Mouse (Mus musculus): Measurements from ENCODE around the gene Mex3b. TPM values are rescaled to one million over a fixed set of nuclear protein-coding genes. Genes with fewer than 3 reads are reported as not detected.

The Mex3b gene
- polyA plus RNA-seq, 1 experiment from 2014 or later = 11.8 TPM

- Histone ChIP-seq H3K4me3 (ENCODE audit: low read depth, low read length) (no peak overlapping the region), H3K4me2 (ENCODE audit: low read length) (no peak overlapping the region), H3K9me3 (ENCODE audit: control insufficient read depth, low read length) (no peaks in the 10 kb centered on the region), H3K36me3 (ENCODE audit: control insufficient read depth, insufficient read depth, low read length) (no peaks in the 10 kb centered on the region), H3K27me3 (replicated peaks; ENCODE audit: control insufficient read depth, insufficient read depth, low read length) (no peaks in the 10 kb centered on the region), H3K9ac (ENCODE audit: low read length) (no peak overlapping the region), H3K4me1 (replicated peaks; ENCODE audit: control insufficient read depth, insufficient read depth, low read length) (peaks cover 4% of the 10 kb centered on the region; the same call in 1 of the 2 replicates), H3K27ac (ENCODE audit: low read depth) (no peak overlapping the region)
- WGBS = 51% methylated on average over 6 of the region's 6 CpGs
- DNase-seq (ENCODE audit: low spot score) = no peak
- ATAC-seq (replicated peaks; ENCODE audit: low FRiP score, low TSS enrichment, low read depth) = no peak
Observed at GRCm38 (mm10) chr7:82863341-82863740, 3.8 kb upstream of the Mex3b start.

DNA sequence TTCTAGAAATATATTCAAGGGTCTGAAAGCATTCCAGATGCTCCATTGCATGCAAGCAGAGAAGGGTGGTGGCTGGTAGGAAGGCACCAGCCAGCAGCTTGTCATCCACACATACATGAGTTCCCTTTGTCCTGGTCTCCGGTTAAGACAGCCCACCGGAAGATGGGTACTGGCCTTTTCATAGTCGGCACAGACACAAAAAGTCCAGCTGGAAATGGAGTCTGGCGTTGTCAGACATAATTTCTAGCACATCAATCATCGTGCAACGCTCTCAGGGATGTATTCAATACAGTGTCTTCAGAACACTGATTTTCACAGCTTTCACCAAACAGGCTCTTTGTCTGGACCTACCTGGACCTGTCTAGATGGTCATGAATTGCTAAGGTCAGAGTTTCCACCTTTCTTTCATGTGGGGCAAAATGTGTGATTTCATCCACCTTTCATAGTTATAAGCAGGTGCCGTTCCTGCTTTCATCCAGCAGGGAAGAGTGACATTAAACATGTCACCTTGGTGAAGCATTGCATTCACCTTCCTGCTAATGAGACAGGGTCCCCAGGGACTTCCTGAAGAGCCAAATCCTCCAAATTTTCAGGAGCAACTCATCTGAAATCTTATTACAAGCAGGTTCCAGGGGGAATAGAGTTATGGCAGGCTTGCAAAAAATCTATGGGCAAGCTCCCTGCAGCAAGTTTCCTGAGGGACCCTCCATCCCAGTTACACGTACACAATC lies 2.7 kb upstream of the Mex3b start:
- H3K4me2 ChIP-seq (ENCODE audit: low read length) = peak overlapping the region; percentile 98
- DNase-seq (ENCODE audit: low spot score) = no peak
- H3K27ac ChIP-seq (ENCODE audit: low read depth) = peak overlapping the region; percentile 99; the same call in 1 of the 2 replicates
- H3K36me3 ChIP-seq (ENCODE audit: control insufficient read depth, insufficient read depth, low read length) = peaks cover 2% of the 10 kb centered on the region; the same call in 1 of the 2 replicates
- H3K9ac ChIP-seq (ENCODE audit: low read length) = peak overlapping the region; percentile 93; the same call in 1 of the 2 replicates
- no peaks in the 10 kb centered on the region for H3K27me3 ChIP-seq (replicated peaks; ENCODE audit: control insufficient read depth, insufficient read depth, low read length)
- H3K4me1 ChIP-seq (replicated peaks; ENCODE audit: control insufficient read depth, insufficient read depth, low read length) = peaks cover 6% of the 10 kb centered on the region; the same call in 1 of the 2 replicates
- no peaks in the 10 kb centered on the region for H3K9me3 ChIP-seq (ENCODE audit: control insufficient read depth, low read length)
- H3K4me3 ChIP-seq (ENCODE audit: low read depth, low read length) = peak overlapping the region; percentile 92
- 51% methylated on average over 8 of the region's 8 CpGs for WGBS
- ATAC-seq (replicated peaks; ENCODE audit: low FRiP score, low TSS enrichment, low read depth) = no peak

DNA sequence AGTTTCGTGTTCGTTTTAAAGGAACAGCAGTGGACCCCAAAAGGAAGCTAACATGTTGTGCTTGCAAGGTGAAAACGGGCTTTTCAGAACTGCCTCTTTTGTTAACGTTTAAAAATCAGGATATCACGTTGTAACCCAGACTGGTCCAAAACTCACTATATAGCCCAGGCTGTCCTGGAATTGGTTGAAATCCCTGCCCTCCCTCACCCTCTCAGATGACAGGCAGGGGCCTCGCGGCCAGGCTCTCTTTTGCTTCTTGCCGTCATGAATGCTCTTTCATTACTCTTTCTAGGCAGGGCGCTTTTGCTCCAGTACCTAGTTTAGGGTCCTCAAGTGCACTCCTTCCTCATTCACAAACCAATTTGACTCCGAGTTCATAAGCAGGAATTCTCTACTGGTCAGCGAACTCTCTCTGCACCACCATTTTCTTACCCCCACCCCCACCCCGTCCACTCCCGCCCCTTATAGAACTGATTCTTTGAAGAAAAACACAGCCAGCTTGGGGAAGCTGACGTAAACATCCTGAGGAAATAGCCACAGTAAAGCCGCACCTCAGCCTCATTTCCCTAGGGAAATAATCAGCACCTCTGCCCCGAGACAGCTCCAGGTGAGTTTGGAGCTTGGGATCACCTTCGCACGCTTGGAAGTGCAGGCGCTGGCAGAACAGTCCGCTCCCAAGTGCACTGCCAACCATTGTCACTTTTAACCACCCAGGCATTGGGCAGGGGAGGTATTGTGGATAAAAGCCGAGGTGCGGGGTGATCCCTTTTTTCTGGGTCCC lies 2.0 kb upstream of the Mex3b start:
- WGBS = 2% methylated on average over 22 of the region's 22 CpGs
- peak overlapping the region; percentile 93 for H3K9ac ChIP-seq (ENCODE audit: low read length)
- peaks cover 14% of the 10 kb centered on the region for H3K4me1 ChIP-seq (replicated peaks; ENCODE audit: control insufficient read depth, insufficient read depth, low read length)
- no peaks in the 10 kb centered on the region for H3K9me3 ChIP-seq (ENCODE audit: control insufficient read depth, low read length)
- DNase-seq (ENCODE audit: low spot score) (peak; percentile 71), ATAC-seq (replicated peaks; ENCODE audit: low FRiP score, low TSS enrichment, low read depth) (0 out of 2 replicates have a peak, but pooled peaks have one; percentile 0)
- H3K36me3 ChIP-seq (ENCODE audit: control insufficient read depth, insufficient read depth, low read length) = peaks cover 10% of the 10 kb centered on the region; the same call in 1 of the 2 replicates
- peak overlapping the region; percentile 98 for H3K4me2 ChIP-seq (ENCODE audit: low read length)
- peak overlapping the region; percentile 99 for H3K27ac ChIP-seq (ENCODE audit: low read depth)
- peak overlapping the region; percentile 92 for H3K4me3 ChIP-seq (ENCODE audit: low read depth, low read length)
- H3K27me3 ChIP-seq (replicated peaks; ENCODE audit: control insufficient read depth, insufficient read depth, low read length) = no peaks in the 10 kb centered on the region

- WGBS = under 1% methylated on average over 56 of the region's 70 CpGs
- peak overlapping the region; percentile 98 for H3K9ac ChIP-seq (ENCODE audit: low read length)
Observed at GRCm38 (mm10) chr7:82865834-82866485, 1.2 kb upstream of the Mex3b start.

DNA sequence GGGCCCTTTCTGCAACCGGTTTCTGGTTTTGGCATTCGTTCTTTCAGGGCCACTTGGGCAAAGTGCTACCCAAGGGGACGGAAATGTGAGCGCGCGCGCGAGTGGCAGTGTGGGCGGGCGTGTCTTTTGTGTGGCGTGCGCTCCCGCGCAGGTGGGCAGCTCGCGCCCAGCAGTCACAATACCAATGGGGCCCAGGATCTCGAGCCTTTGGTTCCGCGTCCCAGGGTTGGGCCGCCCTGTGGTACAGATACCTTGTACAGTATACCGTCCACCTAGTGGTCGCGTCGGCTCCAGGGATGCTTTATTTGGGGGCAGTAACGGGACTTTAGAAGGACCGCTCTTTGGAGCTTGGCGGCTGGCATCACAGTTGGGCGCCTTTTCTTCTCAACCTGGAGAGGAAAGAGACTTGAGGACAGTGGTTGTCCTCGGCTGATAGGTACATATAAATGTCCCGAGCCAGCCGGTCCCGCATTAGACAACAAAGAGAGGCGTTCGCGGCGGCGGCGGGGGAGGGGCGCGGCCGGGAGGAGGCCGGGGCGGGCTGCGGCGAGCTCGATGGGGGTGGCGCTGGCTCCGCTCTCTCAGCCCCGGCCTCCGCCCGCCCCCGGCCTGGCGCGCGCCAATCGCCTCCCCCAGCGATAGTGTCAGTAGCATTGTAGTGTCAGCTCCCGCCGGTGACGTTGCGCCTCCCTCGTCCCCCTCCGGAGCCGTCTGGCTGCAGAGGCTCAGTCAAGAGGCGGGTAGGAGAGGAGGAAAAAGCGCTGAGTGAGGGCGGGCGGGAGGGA lies 455 bp upstream of the Mex3b start:
- Histone ChIP-seq H3K4me3 (ENCODE audit: low read depth, low read length) (peak overlapping the region; percentile 92), H3K9ac (ENCODE audit: low read length) (peak overlapping the region; percentile 98), H3K27ac (ENCODE audit: low read depth) (peak overlapping the region; percentile 99), H3K4me2 (ENCODE audit: low read length) (peak overlapping the region; percentile 98), H3K4me1 (replicated peaks; ENCODE audit: control insufficient read depth, insufficient read depth, low read length) (peaks cover 17% of the 10 kb centered on the region), H3K36me3 (ENCODE audit: control insufficient read depth, insufficient read depth, low read length) (peaks cover 14% of the 10 kb centered on the region; the same call in 1 of the 2 replicates), H3K9me3 (ENCODE audit: control insufficient read depth, low read length) (no peaks in the 10 kb centered on the region), H3K27me3 (replicated peaks; ENCODE audit: control insufficient read depth, insufficient read depth, low read length) (no peaks in the 10 kb centered on the region)
- WGBS = 1% methylated on average over 55 of the region's 68 CpGs
- ATAC-seq (replicated peaks; ENCODE audit: low FRiP score, low TSS enrichment, low read depth) = peak; percentile 78
- peak; percentile 97 for DNase-seq (ENCODE audit: low spot score)

More at GRCm38 (mm10) chr7:82865834-82866485, 1.2 kb upstream of the Mex3b start:
- Histone ChIP-seq H3K4me3 (ENCODE audit: low read depth, low read length) (peak overlapping the region; percentile 92), H3K4me1 (replicated peaks; ENCODE audit: control insufficient read depth, insufficient read depth, low read length) (peaks cover 17% of the 10 kb centered on the region), H3K27ac (ENCODE audit: low read depth) (peak overlapping the region; percentile 99), H3K9me3 (ENCODE audit: control insufficient read depth, low read length) (no peaks in the 10 kb centered on the region), H3K4me2 (ENCODE audit: low read length) (peak overlapping the region; percentile 98), H3K27me3 (replicated peaks; ENCODE audit: control insufficient read depth, insufficient read depth, low read length) (no peaks in the 10 kb centered on the region), H3K36me3 (ENCODE audit: control insufficient read depth, insufficient read depth, low read length) (peaks cover 14% of the 10 kb centered on the region; the same call in 1 of the 2 replicates)
- ATAC-seq (replicated peaks; ENCODE audit: low FRiP score, low TSS enrichment, low read depth) = peak; percentile 90
- DNase-seq (ENCODE audit: low spot score) = peak; percentile 97

- peak overlapping the region; percentile 98 for H3K9ac ChIP-seq (ENCODE audit: low read length)
- peak overlapping the region; percentile 98 for H3K4me2 ChIP-seq (ENCODE audit: low read length)
- ATAC-seq (replicated peaks; ENCODE audit: low FRiP score, low TSS enrichment, low read depth) (no peak), DNase-seq (ENCODE audit: low spot score) (peak; percentile 83)
- H3K27me3 ChIP-seq (replicated peaks; ENCODE audit: control insufficient read depth, insufficient read depth, low read length) = no peaks in the 10 kb centered on the region
- peaks cover 14% of the 10 kb centered on the region; the same call in 1 of the 2 replicates for H3K36me3 ChIP-seq (ENCODE audit: control insufficient read depth, insufficient read depth, low read length)
- H3K27ac ChIP-seq (ENCODE audit: low read depth) = peak overlapping the region; percentile 99
- peak overlapping the region; percentile 92 for H3K4me3 ChIP-seq (ENCODE audit: low read depth, low read length)
- peaks cover 17% of the 10 kb centered on the region for H3K4me1 ChIP-seq (replicated peaks; ENCODE audit: control insufficient read depth, insufficient read depth, low read length)
- 1% methylated on average over 56 of the region's 56 CpGs for WGBS
- H3K9me3 ChIP-seq (ENCODE audit: control insufficient read depth, low read length) = no peaks in the 10 kb centered on the region
Observed at GRCm38 (mm10) chr7:82868309-82869230, 1.4 kb downstream of the Mex3b start.
